Comparison of ENCODE assay signal across 23 mouse cellular contexts in the genomic region with DNA sequence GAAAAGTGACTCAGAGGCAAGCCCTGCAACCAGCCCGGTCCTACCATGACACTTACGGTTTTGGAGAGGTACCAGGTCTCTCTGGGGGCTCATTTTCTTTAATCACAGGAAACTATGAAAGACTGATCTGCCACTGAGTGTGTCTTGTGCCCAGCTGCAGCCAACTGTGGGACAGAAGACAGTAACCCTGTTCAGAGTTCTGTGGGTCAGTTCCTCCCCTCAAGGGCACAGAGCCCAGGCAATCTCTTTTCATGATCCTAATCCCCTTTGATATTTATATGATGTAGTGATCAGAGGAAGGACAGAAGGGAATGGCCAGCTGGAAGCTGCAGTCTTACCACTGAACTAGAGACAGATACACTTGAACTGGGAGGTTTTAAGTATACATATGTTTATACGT.
"Had no signal": no experiment of that assay in that cellular context is flagged by ENCODE, and none has a peak within 500 bp of the region (broad histone marks: within the 10 kb centered on the region; RNA-seq: fewer than 3 reads in every experiment).

No protein-coding gene starts in this region.

- H3K4me3 ChIP-seq: layer of hippocampus, adult 2 months; limb, embryonic 10.5 days; limb, embryonic 13.5 days; liver, embryonic 12.5 days; liver, embryonic 15.5 days; lung, embryonic 15.5 days; megakaryocyte, embryonic 14.5 days; midbrain, embryonic 10.5 days; myocyte; neural tube, embryonic 13.5 days; stomach, embryonic 15.5 days had no signal

- H3K27me3 ChIP-seq: limb, embryonic 13.5 days; megakaryocyte, embryonic 14.5 days; stomach, embryonic 15.5 days had no signal

- DNase-seq: kidney, postnatal 25 days; layer of hippocampus, adult 9-11 months; liver; lung, adult 18-20 months; lung, postnatal 10 days; lung, postnatal 36 days; midbrain, embryonic 14.5 days; retina, postnatal 1 day; right cerebral cortex, postnatal 25 days; spleen, adult 18-20 months; thymus, postnatal 25 days had no signal

- H3K9ac ChIP-seq: limb, embryonic 13.5 days; liver, embryonic 12.5 days; liver, embryonic 15.5 days; lung, embryonic 15.5 days; neural tube, embryonic 13.5 days; stomach, embryonic 15.5 days had no signal

- H3K27ac ChIP-seq: kidney, postnatal 0 days; layer of hippocampus, adult 2 months; liver, embryonic 12.5 days; liver, embryonic 15.5 days; lung, embryonic 15.5 days; midbrain, embryonic 10.5 days; neural tube, embryonic 13.5 days had no signal

- H3K4me1 ChIP-seq: liver, embryonic 12.5 days; liver, embryonic 15.5 days had no signal

- H3K9me3 ChIP-seq: limb, embryonic 10.5 days; limb, embryonic 13.5 days; liver, embryonic 12.5 days; liver, embryonic 15.5 days; lung, embryonic 15.5 days; megakaryocyte, embryonic 14.5 days; neural tube, embryonic 13.5 days; stomach, embryonic 15.5 days had no signal

- H3K36me3 ChIP-seq: liver, embryonic 12.5 days; stomach, embryonic 15.5 days had no signal

- ATAC-seq: liver, embryonic 12.5 days had no signal

- H3K4me2 ChIP-seq: limb, embryonic 13.5 days; liver, embryonic 12.5 days; liver, embryonic 15.5 days; lung, embryonic 15.5 days; neural tube, embryonic 13.5 days; stomach, embryonic 15.5 days had no signal
